Mouse (Mus musculus) liver, postnatal 0 days (tissue): ENCODE measurements around the gene Rnf224.

Experiments
- CTCF ChIP-seq: sonication (generic); IDR thresholded peaks from 2 replicates; pipeline ENCODE4 v1.5.1; 2016; ENCODE audit warnings: antibody characterized with exemption, low read depth
- EP300 ChIP-seq: IDR thresholded peaks from 2 replicates; pipeline ENCODE4 v1.6.1; 2016; ENCODE audit warnings: antibody characterized with exemption, low read depth, mild to moderate bottlenecking

DNA sequence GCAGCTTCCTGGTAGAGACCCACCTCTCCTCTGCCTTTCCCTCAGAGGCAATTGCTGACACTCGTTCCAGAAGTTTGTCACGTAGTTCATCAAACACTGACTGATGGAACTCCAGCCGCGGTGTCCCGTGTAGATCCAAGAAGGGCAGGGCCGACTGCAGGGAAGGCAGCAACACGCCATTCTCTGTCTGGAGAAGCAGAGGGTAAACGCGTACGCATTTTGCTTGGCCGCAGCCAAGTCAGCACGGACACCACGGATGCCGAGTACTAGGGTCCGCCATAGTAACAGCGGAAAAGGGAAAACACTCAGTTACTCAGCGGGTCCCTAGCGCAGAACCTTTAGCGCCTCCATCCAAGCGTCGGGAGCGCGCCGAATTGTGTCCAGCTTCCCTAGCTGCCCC, 25.9 kb downstream of the Rnf224 start:
- TF ChIP-seq CTCF = no peak
- no peak for TF ChIP-seq EP300
